Comparison of ENCODE assay signal across 7 mouse cellular contexts in the genomic region with DNA sequence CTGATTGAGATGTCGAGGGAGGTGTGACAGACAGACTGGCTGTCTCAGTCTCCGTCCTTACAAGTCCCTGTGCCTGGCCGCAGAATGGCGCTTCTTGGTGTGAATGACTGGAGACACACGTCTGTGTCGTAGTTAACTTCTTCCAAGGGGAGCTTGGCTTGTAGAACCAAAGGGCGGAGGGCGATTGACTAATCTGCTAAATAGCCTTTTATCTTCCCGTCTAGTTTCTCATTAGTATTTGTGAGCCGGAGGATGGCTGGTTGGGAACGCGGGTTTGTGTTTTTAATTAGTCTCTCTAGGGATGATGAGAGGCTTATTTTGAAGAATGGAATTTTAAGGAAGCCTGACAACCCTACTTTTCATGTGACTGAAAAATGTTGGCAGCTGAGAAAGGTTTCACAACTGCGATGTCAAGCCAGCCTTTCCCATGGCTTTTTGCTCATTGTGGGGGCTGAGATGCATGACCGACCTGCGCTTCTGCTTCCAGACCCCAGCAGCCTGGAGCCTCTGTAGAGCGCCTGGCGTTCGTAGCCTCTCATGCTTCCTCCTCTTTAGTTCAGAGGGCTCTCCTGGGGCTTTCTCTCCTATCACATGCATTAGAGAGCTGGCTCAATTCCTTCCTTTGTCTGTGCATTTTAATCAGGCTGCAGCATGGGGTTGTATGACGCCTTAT.
DNase-seq lines count a peak whose midpoint lies in the region; ATAC-seq and TF ChIP-seq lines count a peak whose summit lies in the region.

No protein-coding gene starts in this region.

- in situ Hi-C loops in Patski (cut with MboI; ENCODE audit: low pct_unique_long_range_greater_than_20kb), result no loop called here

- H3K27ac ChIP-seq in heart, embryonic 12.5 days (ENCODE audit: poor library complexity, severe bottlenecking), result no peak overlapping the region
- no peak overlapping the region for H3K27ac ChIP-seq in liver, postnatal 0 days (ENCODE audit: low read depth)

- peak overlapping the region; percentile 59 for H3K4me2 ChIP-seq in heart, embryonic 12.5 days
- H3K4me2 ChIP-seq in liver, postnatal 0 days (ENCODE audit: low read depth, low read length), result no peak overlapping the region

- no peak for TF ChIP-seq EP300 in liver, postnatal 0 days (IDR thresholded peaks at IDR 0.05; ENCODE audit: low read depth)

- no peak for TF ChIP-seq CTCF in Patski (IDR thresholded peaks at IDR 0.05)
- TF ChIP-seq CTCF in liver, postnatal 0 days (IDR thresholded peaks at IDR 0.05; ENCODE audit: low read depth), result no peak

- 28% methylated on average over 19 of the region's 19 CpGs for WGBS in heart, embryonic 12.5 days
- WGBS in liver, postnatal 0 days (ENCODE audit: insufficient replicate concordance), result 73% methylated on average over 19 of the region's 19 CpGs

- CTCF ChIA-PET in Patski (lab: Charles Lee), result interaction anchor here (0.6 kb wide), 2 partner anchors 14 to 168 kb away, joined by 3 read pairs; no protein-coding TSS in a partner anchor

- peak overlapping the region; percentile 2; the same call in 1 of the 2 replicates for H3K4me3 ChIP-seq in heart, embryonic 12.5 days
- H3K4me3 ChIP-seq in liver, postnatal 0 days (ENCODE audit: low read depth, low read length), result no peak overlapping the region

- peak; percentile 68 for ATAC-seq in Patski
- ATAC-seq in heart, embryonic 12.5 days (ENCODE audit: insufficient number of reproducible peaks, low FRiP score), result no peak
- ATAC-seq in liver, postnatal 0 days, result no peak

- POLR2A ChIA-PET in Patski (lab: Charles Lee), result interaction anchor here (0.5 kb wide), 1 partner anchor 67 kb away, joined by 3 read pairs; no protein-coding TSS in a partner anchor

- H3K36me3 ChIP-seq in heart, embryonic 12.5 days, result no peaks in the 10 kb centered on the region
- no peaks in the 10 kb centered on the region for H3K36me3 ChIP-seq in liver, postnatal 0 days (replicated peaks; ENCODE audit: insufficient read depth, low read length)

- H3K4me1 ChIP-seq in heart, embryonic 12.5 days (replicated peaks), result peaks cover 16% of the 10 kb centered on the region
- H3K4me1 ChIP-seq in liver, postnatal 0 days (ENCODE audit: insufficient read depth), result no peaks in the 10 kb centered on the region

- H3K9me3 ChIP-seq in heart, embryonic 12.5 days (replicated peaks), result no peaks in the 10 kb centered on the region
- no peaks in the 10 kb centered on the region for H3K9me3 ChIP-seq in liver, postnatal 0 days (ENCODE audit: low read length)

- H3K9ac ChIP-seq in heart, embryonic 12.5 days, result no peak overlapping the region
- H3K9ac ChIP-seq in liver, postnatal 0 days (replicated peaks), result no peak overlapping the region

- no peaks in the 10 kb centered on the region for H3K27me3 ChIP-seq in Patski
- no peaks in the 10 kb centered on the region for H3K27me3 ChIP-seq in heart, embryonic 12.5 days (replicated peaks)
- H3K27me3 ChIP-seq in liver, postnatal 0 days (ENCODE audit: insufficient read depth, low read length), result no peaks in the 10 kb centered on the region

- DNase-seq in Patski (ENCODE audit: low read depth, low spot score), result peak; percentile 34
- DNase-seq in embryo, embryonic 9.5 days (ENCODE audit: extremely low spot score), result peak; percentile 34
- peak; percentile 21 for DNase-seq in lung, postnatal 10 days
- DNase-seq in ovary, adult 18-20 months (ENCODE audit: low spot score), result no peak
- DNase-seq in kidney, postnatal 10 days, result no peak
- no peak for DNase-seq in liver, postnatal 0 days

Comparison
In these comparisons a context has a peak if more than half of its experiments do, and no peak if none do; other contexts are left out.
1. DNase-seq: peak in Patski (single experiment), embryo, embryonic 9.5 days (single experiment) and lung, postnatal 10 days (single experiment); none in ovary, adult 18-20 months (single experiment), kidney, postnatal 10 days (single experiment) and liver, postnatal 0 days (single experiment).